Mouse (Mus musculus) hematopoietic stem cell, adult 5-6 weeks (primary cell): Measurements from ENCODE around the gene Ankdd1b. TPM values are rescaled to one million over a fixed set of nuclear protein-coding genes. Genes with fewer than 3 reads are reported as not detected.

ENCODE experiments used
- total RNA-seq: library from RNA; stranded (forward); fragments of 172-1452, 232-1000 nt; gene quantifications from 2 replicates; pipeline ENCODE4 v1.2.3, GENCODE M21; 2017

Ankdd1b gene
- total RNA-seq, 1 experiment from 2014 or later, result 0.25 TPM

Other genes with a start within 250 kb of the Ankdd1b start
- 14.8 and 15.0 TPM in 2 replicates for gene Poc5, start 82.9 kb downstream of the Ankdd1b start, total RNA-seq
- gene Gm17622, start 19.5 kb upstream of the Ankdd1b start, total RNA-seq, result not detected in 2 replicates
- gene Polk, start 71.4 kb upstream of the Ankdd1b start, total RNA-seq, result 14.5 and 20.4 TPM in 2 replicates
- gene Col4a3bp, start 71.4 kb upstream of the Ankdd1b start, total RNA-seq, result 73.1 and 90.3 TPM in 2 replicates
- gene Hmgcr, start 199.7 kb upstream of the Ankdd1b start, total RNA-seq, result 75.0 and 76.9 TPM in 2 replicates